Mouse (Mus musculus) lung, postnatal 0 days (tissue): Measurements from ENCODE around the gene Fam219a.

Source experiments
- CTCF ChIP-seq: IDR thresholded peaks from 2 replicates; pipeline ENCODE4 v1.5.1; 2016; ENCODE audit warnings: antibody characterized with exemption, mild to moderate bottlenecking
- EP300 ChIP-seq: IDR thresholded peaks from 2 replicates; pipeline ENCODE4 v1.6.1; 2016; ENCODE audit warnings: antibody characterized with exemption, mild to moderate bottlenecking, control low read depth

DNA sequence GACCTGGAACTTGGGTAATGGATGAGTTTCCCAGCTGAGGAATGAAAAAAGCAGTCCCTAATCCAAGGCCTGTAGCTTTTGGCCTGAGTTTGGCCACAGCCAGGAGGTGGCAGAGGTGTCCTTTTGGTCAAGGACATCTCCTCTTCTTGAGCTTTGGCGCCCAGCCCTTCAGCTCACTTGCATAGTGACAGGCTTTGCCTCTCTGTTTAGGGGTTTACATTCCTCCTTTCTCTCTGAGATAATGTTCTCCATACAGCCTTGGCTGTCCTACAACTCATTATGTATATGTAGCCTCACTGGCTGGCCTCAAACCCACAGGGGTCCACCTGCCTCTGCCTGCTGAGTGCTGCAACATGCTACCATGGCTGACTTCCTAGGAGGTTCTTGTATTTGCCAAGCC lies 22.3 kb downstream of the Fam219a start:
- TF ChIP-seq CTCF (no peak), EP300 (no peak)
